Mouse (Mus musculus): ENCODE results near the gene Gm11096. TPM values are rescaled to one million over a fixed set of nuclear protein-coding genes. Genes with fewer than 3 reads are reported as not detected.

Gm11096 gene
- polyA plus RNA-seq (2016; fragmentation: Nextera tagmentation; extraction: Ambion mirVana), result not detected in 2 replicates

GRCm38 (mm10) chr17:81441463-81441862 is at the start of gene Gm11096:
TSS of gene Gm11096 (plus strand) at chr17:81441763.
- Histone ChIP-seq H3K36me3 (no peaks in the 10 kb centered on the region), H3K27ac (no peak within 1 kb of the TSS)
- ATAC-seq (ENCODE audit: insufficient number of reproducible peaks, insufficient read depth, low FRiP score, low TSS enrichment, low read depth), result no peak

GRCm38 (mm10) chr17:81393040-81393439 is 48.5 kb upstream of the Gm11096 start:
- Histone ChIP-seq H3K36me3 (no peaks in the 10 kb centered on the region), H3K4me1 (replicated peaks) (peaks cover 14% of the 10 kb centered on the region), H3K27me3 (no peaks in the 10 kb centered on the region), H3K4me2 (no peak overlapping the region), H3K9ac (replicated peaks) (no peak overlapping the region), H3K4me3 (replicated peaks) (no peak overlapping the region), H3K27ac (no peak overlapping the region), H3K9me3 (no peaks in the 10 kb centered on the region)
- ATAC-seq (ENCODE audit: insufficient number of reproducible peaks, insufficient read depth, low FRiP score, low TSS enrichment, low read depth), result no peak
- WGBS, result 39% methylated on average over 4 of the region's 4 CpGs

More at GRCm38 (mm10) chr17:81441463-81441862, at the start of gene Gm11096:
- Histone ChIP-seq H3K9me3 (no peaks in the 10 kb centered on the region), H3K4me2 (no peak within 1 kb of the TSS), H3K4me3 (replicated peaks) (no peak within 1 kb of the TSS), H3K4me1 (replicated peaks) (no peaks in the 10 kb centered on the region), H3K9ac (replicated peaks) (no peak within 1 kb of the TSS), H3K27me3 (no peaks in the 10 kb centered on the region)

- H3K4me1 ChIP-seq (replicated peaks), result peaks cover 14% of the 10 kb centered on the region
- no peaks in the 10 kb centered on the region for H3K27me3 ChIP-seq
- no peak overlapping the region for H3K4me2 ChIP-seq
- 22% methylated on average over 2 of the region's 2 CpGs for WGBS
- no peak for ATAC-seq (ENCODE audit: insufficient number of reproducible peaks, insufficient read depth, low FRiP score, low TSS enrichment, low read depth)
- H3K9ac ChIP-seq (replicated peaks), result no peak overlapping the region
- no peaks in the 10 kb centered on the region for H3K9me3 ChIP-seq
- no peak overlapping the region for H3K4me3 ChIP-seq (replicated peaks)
- no peaks in the 10 kb centered on the region for H3K36me3 ChIP-seq
- H3K27ac ChIP-seq, result no peak overlapping the region
These were observed 47.4 kb upstream of the Gm11096 start for GRCm38 (mm10) chr17:81394124-81394523.

GRCm38 (mm10) chr17:81397434-81397833 is 44.1 kb upstream of the Gm11096 start:
- Histone ChIP-seq H3K27me3 (no peaks in the 10 kb centered on the region), H3K9me3 (no peaks in the 10 kb centered on the region), H3K4me3 (replicated peaks) (no peak overlapping the region), H3K9ac (replicated peaks) (no peak overlapping the region), H3K36me3 (no peaks in the 10 kb centered on the region), H3K4me1 (replicated peaks) (peaks cover 14% of the 10 kb centered on the region), H3K27ac (no peak overlapping the region), H3K4me2 (no peak overlapping the region)
- 93% methylated on average over 1 of the region's 1 CpGs for WGBS
- ATAC-seq (ENCODE audit: insufficient number of reproducible peaks, insufficient read depth, low FRiP score, low TSS enrichment, low read depth), result no peak

- no peaks in the 10 kb centered on the region; the same call in 1 of the 2 replicates for H3K4me1 ChIP-seq (replicated peaks)
- H3K4me3 ChIP-seq (replicated peaks), result no peak overlapping the region
- H3K27ac ChIP-seq, result no peak overlapping the region
- WGBS, result 69% methylated on average over 5 of the region's 5 CpGs
- ATAC-seq (ENCODE audit: insufficient number of reproducible peaks, insufficient read depth, low FRiP score, low TSS enrichment, low read depth), result no peak
- no peak overlapping the region for H3K4me2 ChIP-seq
- no peaks in the 10 kb centered on the region for H3K27me3 ChIP-seq
- no peaks in the 10 kb centered on the region for H3K9me3 ChIP-seq
- no peaks in the 10 kb centered on the region for H3K36me3 ChIP-seq
- H3K9ac ChIP-seq (replicated peaks), result no peak overlapping the region
These were observed 41.2 kb upstream of the Gm11096 start for GRCm38 (mm10) chr17:81400377-81400776.

- Histone ChIP-seq H3K27ac (no peak overlapping the region), H3K4me1 (replicated peaks) (no peaks in the 10 kb centered on the region; the same call in 1 of the 2 replicates), H3K9me3 (no peaks in the 10 kb centered on the region), H3K27me3 (no peaks in the 10 kb centered on the region), H3K4me2 (no peak overlapping the region), H3K4me3 (replicated peaks) (no peak overlapping the region), H3K36me3 (peaks cover 6% of the 10 kb centered on the region; the same call in 1 of the 2 replicates), H3K9ac (replicated peaks) (no peak overlapping the region)
- 83% methylated on average over 2 of the region's 2 CpGs for WGBS
- no peak for ATAC-seq (ENCODE audit: insufficient number of reproducible peaks, insufficient read depth, low FRiP score, low TSS enrichment, low read depth)
These were observed 38.9 kb upstream of the Gm11096 start for GRCm38 (mm10) chr17:81402636-81403035.

GRCm38 (mm10) chr17:81403121-81403520 is 38.4 kb upstream of the Gm11096 start:
- H3K4me1 ChIP-seq (replicated peaks), result no peaks in the 10 kb centered on the region; the same call in 1 of the 2 replicates
- no peaks in the 10 kb centered on the region for H3K27me3 ChIP-seq
- H3K9ac ChIP-seq (replicated peaks), result no peak overlapping the region
- H3K36me3 ChIP-seq, result peaks cover 11% of the 10 kb centered on the region; the same call in 1 of the 2 replicates
- no peak overlapping the region for H3K4me2 ChIP-seq
- H3K9me3 ChIP-seq, result no peaks in the 10 kb centered on the region
- H3K27ac ChIP-seq, result no peak overlapping the region
- WGBS, result 91% methylated on average over 4 of the region's 4 CpGs
- ATAC-seq (ENCODE audit: insufficient number of reproducible peaks, insufficient read depth, low FRiP score, low TSS enrichment, low read depth), result no peak
- H3K4me3 ChIP-seq (replicated peaks), result no peak overlapping the region

- H3K4me3 ChIP-seq (replicated peaks), result no peak overlapping the region
- H3K27me3 ChIP-seq, result no peaks in the 10 kb centered on the region
- H3K27ac ChIP-seq, result no peak overlapping the region
- H3K9me3 ChIP-seq, result no peaks in the 10 kb centered on the region
- no peak for ATAC-seq (ENCODE audit: insufficient number of reproducible peaks, insufficient read depth, low FRiP score, low TSS enrichment, low read depth)
- peaks cover 12% of the 10 kb centered on the region; the same call in 1 of the 2 replicates for H3K36me3 ChIP-seq
- no peak overlapping the region for H3K4me2 ChIP-seq
- no peak overlapping the region for H3K9ac ChIP-seq (replicated peaks)
- 73% methylated on average over 4 of the region's 4 CpGs for WGBS
- no peaks in the 10 kb centered on the region; the same call in 1 of the 2 replicates for H3K4me1 ChIP-seq (replicated peaks)
These were observed 37.3 kb upstream of the Gm11096 start for GRCm38 (mm10) chr17:81404225-81404624.

GRCm38 (mm10) chr17:81412736-81413135 is 28.8 kb upstream of the Gm11096 start:
- no peak for ATAC-seq (ENCODE audit: insufficient number of reproducible peaks, insufficient read depth, low FRiP score, low TSS enrichment, low read depth)
- Histone ChIP-seq H3K9ac (replicated peaks) (no peak overlapping the region), H3K4me1 (replicated peaks) (peaks cover 7% of the 10 kb centered on the region; the same call in 1 of the 2 replicates), H3K4me2 (no peak overlapping the region), H3K9me3 (no peaks in the 10 kb centered on the region), H3K27me3 (no peaks in the 10 kb centered on the region), H3K4me3 (replicated peaks) (no peak overlapping the region), H3K27ac (no peak overlapping the region), H3K36me3 (peaks cover 6% of the 10 kb centered on the region; the same call in 1 of the 2 replicates)
- WGBS, result 96% methylated on average over 4 of the region's 4 CpGs

- no peak overlapping the region for H3K9ac ChIP-seq (replicated peaks)
- H3K4me1 ChIP-seq (replicated peaks), result peaks cover 7% of the 10 kb centered on the region; the same call in 1 of the 2 replicates
- H3K4me3 ChIP-seq (replicated peaks), result no peak overlapping the region
- ATAC-seq (ENCODE audit: insufficient number of reproducible peaks, insufficient read depth, low FRiP score, low TSS enrichment, low read depth), result no peak
- no peaks in the 10 kb centered on the region for H3K27me3 ChIP-seq
- H3K4me2 ChIP-seq, result no peak overlapping the region
- no peaks in the 10 kb centered on the region for H3K9me3 ChIP-seq
- WGBS, result 91% methylated on average over 6 of the region's 6 CpGs
- no peak overlapping the region for H3K27ac ChIP-seq
- no peaks in the 10 kb centered on the region for H3K36me3 ChIP-seq
These were observed 25.0 kb upstream of the Gm11096 start for GRCm38 (mm10) chr17:81416361-81417114.

GRCm38 (mm10) chr17:81419802-81420459 is 21.6 kb upstream of the Gm11096 start:
- no peaks in the 10 kb centered on the region for H3K27me3 ChIP-seq
- H3K4me2 ChIP-seq, result no peak overlapping the region
- 79% methylated on average over 10 of the region's 10 CpGs for WGBS
- ATAC-seq (ENCODE audit: insufficient number of reproducible peaks, insufficient read depth, low FRiP score, low TSS enrichment, low read depth), result no peak
- H3K9ac ChIP-seq (replicated peaks), result no peak overlapping the region
- H3K4me3 ChIP-seq (replicated peaks), result no peak overlapping the region
- peaks cover 8% of the 10 kb centered on the region for H3K4me1 ChIP-seq (replicated peaks)
- H3K36me3 ChIP-seq, result no peaks in the 10 kb centered on the region
- no peaks in the 10 kb centered on the region for H3K9me3 ChIP-seq
- no peak overlapping the region for H3K27ac ChIP-seq

Data from limb, embryonic 12.5 days (tissue).